Mouse (Mus musculus): ENCODE data around the gene Gm21994. TPM values are rescaled to one million over a fixed set of nuclear protein-coding genes. Genes with fewer than 3 reads are reported as not detected.

Gene Gm21994
- polyA plus RNA-seq (2014; fragmentation: Illumina TruSeq; extraction: RNeasy Lipid Tissue Mini Kit (QIAGEN cat#74804); ENCODE audit: low read depth, low replicate concordance), result 3.3 TPM

GRCm38 (mm10) chr2:150255491-150255890, at the start of gene Gm21994:
TSS of gene Gm21994 (minus strand) at chr2:150255591.

GRCm38 (mm10) chr2:150257291-150257690, 1.9 kb upstream of the Gm21994 start, which contains the start of gene Gm14124:
TSS of gene Gm14124 (plus strand) at chr2:150257517.

DNA sequence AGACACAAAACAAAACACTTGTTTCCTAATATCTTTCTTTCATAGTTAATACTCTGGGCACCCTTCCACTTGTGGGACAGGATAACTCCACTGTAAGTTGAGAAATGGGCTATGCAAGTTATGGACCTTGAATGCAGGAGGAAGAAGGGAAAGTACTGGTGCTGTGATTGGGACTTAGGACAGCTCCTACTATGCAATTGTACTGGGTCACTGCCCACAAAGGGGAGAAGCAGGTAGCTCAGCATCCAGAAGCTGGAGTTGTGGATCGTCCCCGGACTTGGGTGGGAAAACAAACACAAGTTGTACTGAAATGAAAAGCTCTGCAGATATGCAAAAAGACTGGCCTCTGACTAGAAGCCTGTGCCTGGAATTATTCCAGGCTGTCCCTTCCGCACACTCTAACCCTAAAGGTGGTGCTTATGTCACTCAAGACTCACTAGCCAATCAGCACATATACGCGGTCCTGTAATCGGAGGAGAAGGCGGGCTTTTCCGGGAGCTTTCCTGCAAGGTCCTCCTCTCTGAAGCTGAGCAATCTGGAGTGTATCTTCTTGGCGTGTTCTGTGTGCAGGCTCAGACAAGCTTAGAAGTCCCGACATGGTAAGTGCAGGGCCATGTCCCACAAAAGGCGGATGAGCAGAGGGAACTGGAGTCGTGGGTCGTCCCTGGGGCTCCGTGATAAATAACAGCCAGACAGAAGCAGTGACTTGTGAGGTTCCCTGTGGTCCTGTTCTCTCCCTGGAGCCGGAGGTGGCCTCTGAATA, 37.6 kb downstream of the Gm21994 start, which contains the start of gene Zfp937:
Gene Zfp937, plus strand, starts transcription at position 474 of the 763 bp plus-strand sequence.

Other genes with a start within 250 kb of the Gm21994 start
- 17.1 TPM for gene Zfp120, start 118.9 kb downstream of the Gm21994 start, polyA plus RNA-seq (2014; fragmentation: Illumina TruSeq; extraction: RNeasy Lipid Tissue Mini Kit (QIAGEN cat#74804); ENCODE audit: low read depth, low replicate concordance)
- gene Gm10770, start 75.9 kb downstream of the Gm21994 start, polyA plus RNA-seq (2014; fragmentation: Illumina TruSeq; extraction: RNeasy Lipid Tissue Mini Kit (QIAGEN cat#74804); ENCODE audit: low read depth, low replicate concordance), result not detected
- gene Gm14139, start 73.8 kb downstream of the Gm21994 start, polyA plus RNA-seq (2014; fragmentation: Illumina TruSeq; extraction: RNeasy Lipid Tissue Mini Kit (QIAGEN cat#74804); ENCODE audit: low read depth, low replicate concordance), result not detected
- 2.7 TPM for gene Zfp937, start 37.5 kb downstream of the Gm21994 start, polyA plus RNA-seq (2014; fragmentation: Illumina TruSeq; extraction: RNeasy Lipid Tissue Mini Kit (QIAGEN cat#74804); ENCODE audit: low read depth, low replicate concordance)
- gene Gm14124, start 1.9 kb upstream of the Gm21994 start, polyA plus RNA-seq (2014; fragmentation: Illumina TruSeq; extraction: RNeasy Lipid Tissue Mini Kit (QIAGEN cat#74804); ENCODE audit: low read depth, low replicate concordance), result not detected
- not detected for gene Gm10130, start 68.1 kb upstream of the Gm21994 start, polyA plus RNA-seq (2014; fragmentation: Illumina TruSeq; extraction: RNeasy Lipid Tissue Mini Kit (QIAGEN cat#74804); ENCODE audit: low read depth, low replicate concordance)
- 2.3 TPM for gene 3300002I08Rik, start 107.2 kb upstream of the Gm21994 start, polyA plus RNA-seq (2014; fragmentation: Illumina TruSeq; extraction: RNeasy Lipid Tissue Mini Kit (QIAGEN cat#74804); ENCODE audit: low read depth, low replicate concordance)
- 2.7 TPM for gene Zfp442, start 195.9 kb upstream of the Gm21994 start, polyA plus RNA-seq (2014; fragmentation: Illumina TruSeq; extraction: RNeasy Lipid Tissue Mini Kit (QIAGEN cat#74804); ENCODE audit: low read depth, low replicate concordance)
- gene Zfp345, start 229.5 kb upstream of the Gm21994 start, polyA plus RNA-seq (2014; fragmentation: Illumina TruSeq; extraction: RNeasy Lipid Tissue Mini Kit (QIAGEN cat#74804); ENCODE audit: low read depth, low replicate concordance), result not detected

Data from liver, adult 10 weeks (tissue).